Mouse (Mus musculus) left cerebral cortex, adult 2 months (tissue): ENCODE measurements around the gene Fpr1. TPM values are rescaled to one million over a fixed set of nuclear protein-coding genes. Genes with fewer than 3 reads are reported as not detected.
"Not testable (repeated sequence)": the region's sequence is repeated elsewhere in the genome, so short reads cannot be mapped to it uniquely, and the experiment has no call there.

ENCODE experiments used
- DNase-seq, 2 experiments: peaks; one replicate each; pipeline ENCODE4 v3.0.0; 2021 to 2022; ENCODE audit warnings: low spot score in 2 of 2, mixed read lengths in 1 of 2; ENCODE audit errors: extremely low spot score in 1 of 2
- H3K27ac ChIP-seq: fragments of 200-600 bp; 2 replicates; pipeline ENCODE4 v1.8.1; 2022
- H3K4me3 ChIP-seq: fragments of 200-600 bp; 2 replicates; pipeline ENCODE4 v1.8.1; 2022
- CTCF ChIP-seq: fragments of 200-600 bp; IDR thresholded peaks from 2 replicates; pipeline ENCODE4 v1.8.1; 2022; ENCODE audit warnings: antibody characterized with exemption, mild to moderate bottlenecking, moderate library complexity
- intact Hi-C: fragments of 180-260 bp; cut with DNase I; formaldehyde crosslinking; loops from one replicate; pipeline ENCODE4 v1.15.1; 2025
- total RNA-seq, 2 experiments: library from RNA; stranded (reverse); gene quantifications; 2 replicates each; pipeline ENCODE4 v1.2.3; 2021

Fpr1 gene
- total RNA-seq, 2 experiments from 2014 or later: not detected

DNA sequence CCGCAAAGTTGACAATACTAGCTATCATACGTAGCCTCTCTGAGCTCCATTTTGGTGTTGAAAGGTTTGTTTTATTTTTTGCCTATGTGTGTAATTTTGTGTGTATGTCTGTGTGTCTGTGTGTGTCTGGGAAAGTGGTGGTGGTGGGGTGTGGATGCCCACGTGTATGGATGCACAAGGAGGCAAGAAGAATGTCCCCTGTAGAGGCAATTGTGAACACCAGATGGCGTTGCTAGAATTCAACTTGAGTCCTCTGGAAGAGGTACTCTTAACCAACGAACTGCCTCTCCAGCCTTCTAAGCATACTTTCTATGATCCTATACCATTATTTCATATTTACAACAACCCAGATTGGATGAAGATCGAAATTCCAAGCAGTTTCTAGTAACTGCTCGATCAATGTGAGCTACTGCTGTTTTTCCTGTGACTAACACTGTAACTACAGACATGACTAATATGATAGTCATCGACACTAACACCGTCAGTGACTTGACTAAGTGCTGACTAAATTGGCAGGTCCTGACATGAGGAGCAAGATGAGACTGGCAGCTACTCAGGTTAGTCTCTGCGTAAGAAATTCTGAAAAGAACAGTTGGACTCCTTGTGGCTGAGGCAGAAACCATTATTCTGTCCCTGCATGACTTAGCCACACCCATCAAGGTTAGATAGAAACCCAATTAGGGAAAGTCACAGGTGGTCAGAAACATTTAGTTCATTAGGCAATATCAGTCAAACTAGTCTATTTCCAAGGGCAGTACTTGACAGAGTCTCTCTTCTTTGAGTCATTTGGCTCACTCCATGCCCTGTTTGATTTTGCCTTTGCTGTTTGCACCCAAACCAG is 38.3 kb downstream of the Fpr1 start:
- intact Hi-C loops: loop anchor here (5.0 kb wide), 1 partner anchor 52 kb away; no protein-coding TSS in a partner anchor
- TF ChIP-seq CTCF: peak; percentile 46
- Histone ChIP-seq H3K4me3 (no peak overlapping the region), H3K27ac (no peak overlapping the region)
- DNase-seq: no peak

DNA sequence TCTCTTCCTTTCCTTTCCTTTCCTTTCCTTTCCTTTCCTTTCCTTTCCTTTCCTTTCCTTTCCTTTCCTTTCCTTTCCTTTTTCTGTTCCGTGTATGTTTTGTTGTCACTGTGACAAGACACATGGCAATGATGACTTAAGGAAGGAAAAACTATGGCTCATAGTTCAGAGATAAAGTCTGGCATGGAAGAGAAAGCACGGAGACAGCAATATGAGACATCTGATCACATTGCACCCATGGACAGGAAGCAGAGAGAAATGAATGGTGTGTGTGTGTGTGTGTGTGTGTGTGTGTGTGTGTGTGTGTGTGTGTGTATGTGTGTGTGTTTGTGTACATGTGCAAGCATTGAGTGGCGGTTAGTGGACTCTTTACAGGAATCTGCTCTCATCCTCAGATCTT is 39.1 kb downstream of the Fpr1 start:
- not testable (repeated sequence) for H3K27ac ChIP-seq, H3K4me3 ChIP-seq, DNase-seq
- intact Hi-C loops: loop anchor here (5.0 kb wide), 1 partner anchor 53 kb away; no protein-coding TSS in a partner anchor

DNA sequence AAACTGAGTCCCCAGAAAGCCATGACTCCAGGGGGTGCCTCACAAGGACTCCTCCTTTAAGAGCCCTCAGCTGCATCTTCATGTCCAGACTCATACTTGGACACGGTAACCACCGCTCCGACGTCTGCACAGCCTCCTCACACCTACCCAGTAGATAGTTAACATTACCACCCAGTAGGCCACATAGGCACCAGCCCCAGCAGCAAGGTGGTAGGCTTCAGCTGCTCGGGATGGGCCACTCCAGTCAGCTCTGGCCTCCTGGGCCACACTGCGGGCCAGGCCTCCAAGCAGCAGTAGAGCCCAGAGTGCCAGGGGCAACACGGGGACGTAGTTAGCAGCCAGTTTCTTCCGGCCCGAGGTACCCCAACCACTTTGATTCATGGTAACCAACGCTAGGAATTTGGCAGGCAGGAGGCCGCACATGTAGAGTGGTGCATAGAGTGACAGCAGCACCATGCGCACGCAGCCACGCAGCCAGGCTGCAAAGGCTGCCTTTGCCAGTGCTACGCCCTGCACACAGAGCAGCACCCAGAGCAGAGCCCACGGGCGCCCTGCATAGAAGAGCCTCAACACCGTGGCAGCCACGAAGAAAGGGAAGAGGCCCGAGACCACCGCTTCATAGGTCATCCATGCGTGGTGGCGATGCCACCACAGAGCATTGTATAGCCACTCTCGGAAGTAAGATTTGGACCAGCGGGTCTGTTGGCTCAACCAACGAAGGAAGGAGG is 40.0 kb downstream of the Fpr1 start:
- no peak for TF ChIP-seq CTCF
- no peak for DNase-seq
- intact Hi-C loops: no loop called here

DNA sequence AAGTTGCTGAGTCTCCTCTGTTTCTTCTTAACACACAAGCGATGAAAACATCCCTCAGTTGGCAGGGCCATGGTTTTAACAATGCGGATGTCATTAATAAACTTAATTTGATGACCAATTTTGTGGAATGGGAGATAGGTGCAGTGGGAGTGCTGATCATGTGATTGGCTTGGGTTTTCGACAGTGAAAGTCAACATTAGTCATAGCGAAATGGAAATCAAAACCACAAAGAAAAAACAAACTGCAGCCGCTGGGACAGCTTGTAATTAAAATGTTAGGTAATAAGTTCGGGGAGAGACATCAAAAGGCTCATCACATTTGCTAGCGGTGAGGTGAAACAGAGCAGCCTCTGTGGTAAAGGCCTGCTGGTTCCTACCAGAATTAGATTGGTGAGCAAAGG is 42.9 kb downstream of the Fpr1 start:
- Histone ChIP-seq H3K4me3 (no peak overlapping the region), H3K27ac (no peak overlapping the region)
- intact Hi-C loops: no loop called here
- DNase-seq: no peak
- TF ChIP-seq CTCF: no peak

More for the DNA sequence above, 40.0 kb downstream of the Fpr1 start:
- no peak overlapping the region for H3K4me3 ChIP-seq
- no peak overlapping the region for H3K27ac ChIP-seq

DNA sequence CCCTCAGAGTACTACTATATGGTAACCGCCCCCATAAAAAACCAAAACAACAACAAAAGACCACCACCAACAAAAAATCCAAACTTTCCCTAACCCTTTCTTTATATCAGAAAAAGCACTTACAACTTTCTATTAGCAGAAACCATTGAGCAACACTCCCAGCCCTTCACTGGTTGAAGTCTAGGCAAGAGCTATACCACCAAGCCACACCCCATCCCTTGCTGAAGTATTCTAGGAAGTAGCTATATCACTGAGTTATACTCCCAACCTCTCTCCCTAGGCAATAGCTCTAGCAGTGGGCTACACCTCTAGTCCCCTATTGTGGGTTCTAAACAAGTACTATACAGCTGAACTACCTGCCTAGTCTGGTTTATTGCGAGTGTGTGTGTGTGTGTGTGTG is 44.5 kb downstream of the Fpr1 start:
- TF ChIP-seq CTCF: no peak
- DNase-seq: no peak
- intact Hi-C loops: no loop called here
- H3K4me3 ChIP-seq: no peak overlapping the region
- H3K27ac ChIP-seq: no peak overlapping the region

DNA sequence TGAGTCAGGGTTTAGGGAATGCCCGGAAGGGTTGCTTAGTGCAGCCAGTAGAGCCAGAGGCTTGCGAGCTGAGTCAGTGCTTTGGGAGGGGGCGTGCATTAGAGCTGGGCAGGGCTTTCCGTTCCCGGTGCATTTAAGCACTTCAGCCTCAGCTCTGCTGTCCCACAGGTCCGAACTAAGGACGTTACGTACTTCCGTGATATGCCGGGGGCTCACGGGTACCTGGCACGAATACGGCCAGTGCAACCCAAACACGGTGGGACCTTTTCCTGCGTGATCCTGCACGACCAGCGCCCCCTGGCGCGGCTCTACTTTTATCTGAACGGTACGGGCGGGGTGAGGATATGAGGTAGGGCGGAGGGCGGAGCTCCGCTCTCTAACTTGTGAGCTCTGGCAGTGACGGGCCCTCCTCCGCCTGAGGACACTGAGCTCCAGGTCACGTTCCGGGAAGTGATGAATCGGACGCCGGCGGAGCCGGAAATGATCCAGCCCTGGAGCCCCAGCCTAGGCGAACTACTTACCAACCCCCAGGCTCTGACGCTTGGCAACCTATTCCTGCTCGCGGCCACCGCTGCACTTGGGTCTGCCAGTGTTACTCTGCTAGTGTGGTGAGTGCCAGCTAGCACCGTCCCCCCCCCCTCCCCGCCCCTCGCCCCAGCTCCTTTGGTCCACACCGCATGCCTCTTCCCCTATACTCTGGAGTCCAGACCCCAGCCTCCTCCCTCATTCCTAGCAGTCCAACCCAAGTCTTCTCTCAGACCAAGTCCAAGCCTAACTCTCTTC is 45.6 kb downstream of the Fpr1 start:
- intact Hi-C loops: loop anchor here (1.0 kb wide), 3 partner anchors 10 to 214 kb away; no protein-coding TSS in a partner anchor
- peak overlapping the region; percentile 57 for H3K4me3 ChIP-seq
- H3K27ac ChIP-seq: peak overlapping the region; percentile 92
- DNase-seq: peak; percentile 92 to 95
- peak; percentile 82 for TF ChIP-seq CTCF

DNA sequence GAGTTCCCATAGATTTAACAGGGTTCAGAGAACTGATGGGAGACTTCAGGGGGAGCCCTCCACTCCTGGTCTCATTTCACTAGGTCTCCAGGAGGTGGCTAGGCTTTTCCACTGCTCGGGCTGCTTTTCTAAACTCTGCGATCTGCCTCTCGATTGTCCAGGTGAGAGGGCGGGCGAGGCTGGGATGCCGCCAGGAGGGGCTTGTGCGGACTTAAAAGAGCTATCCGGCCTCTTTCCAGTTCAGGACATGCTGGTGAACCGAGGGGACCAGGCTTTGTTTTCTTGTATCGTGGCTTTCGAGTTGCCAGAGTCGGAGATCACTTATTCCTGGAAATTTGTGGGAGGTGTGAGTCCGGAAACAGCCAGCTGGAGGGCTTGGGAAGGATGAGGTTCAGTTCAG is 46.3 kb downstream of the Fpr1 start:
- no peak for TF ChIP-seq CTCF
- intact Hi-C loops: loop anchor here (1.0 kb wide), 1 partner anchor 44 kb away; no protein-coding TSS in a partner anchor
- peak overlapping the region; percentile 57 for H3K4me3 ChIP-seq
- peak; percentile 37 to 44 for DNase-seq
- peak overlapping the region; percentile 92 for H3K27ac ChIP-seq

DNA sequence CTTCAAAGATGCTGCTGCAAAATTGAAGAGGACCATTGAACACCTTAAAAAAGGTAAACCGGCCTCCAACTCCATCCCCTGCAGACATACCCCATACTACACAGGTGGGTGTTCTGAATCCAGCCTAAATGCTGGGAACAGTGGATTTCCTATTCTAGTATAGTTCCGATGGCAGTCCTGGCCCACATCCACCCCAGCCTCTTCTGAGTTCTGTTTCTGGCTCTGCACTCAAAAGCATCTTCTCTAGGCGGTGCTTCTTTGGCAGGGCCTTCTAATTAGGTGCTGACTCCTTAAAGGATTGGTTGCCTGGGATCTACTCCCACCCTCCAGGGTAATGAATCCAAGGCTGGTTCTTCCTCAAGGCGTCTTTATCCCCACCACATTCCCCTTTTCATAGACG is 47.6 kb downstream of the Fpr1 start:
- intact Hi-C loops: no loop called here
- no peak for TF ChIP-seq CTCF
- DNase-seq: no peak
- Histone ChIP-seq H3K4me3 (no peak overlapping the region), H3K27ac (0 out of 2 replicates have a peak overlapping the region, but pooled peaks have one; percentile 3)

DNA sequence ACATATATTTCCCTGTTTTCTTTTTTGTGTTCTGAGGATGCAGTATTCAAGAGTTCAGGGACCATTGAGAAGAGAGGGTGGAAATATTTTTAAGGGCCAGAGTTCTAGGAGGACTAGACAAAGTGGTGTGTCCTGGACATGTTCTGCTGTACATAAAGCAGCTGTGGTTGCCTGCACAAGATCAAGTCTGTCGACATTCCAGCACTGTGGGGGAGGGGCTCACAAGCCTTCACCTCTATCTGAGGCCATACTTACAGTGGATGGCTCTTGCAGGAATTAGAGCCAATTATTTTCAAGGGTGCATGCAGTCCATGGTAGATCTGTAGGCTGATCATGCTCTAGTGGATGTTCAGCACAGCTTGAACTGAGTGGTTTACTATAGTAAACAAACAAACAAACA is 48.8 kb downstream of the Fpr1 start:
- intact Hi-C loops: no loop called here
- no peak for TF ChIP-seq CTCF
- DNase-seq: no peak
- Histone ChIP-seq H3K27ac (no peak overlapping the region), H3K4me3 (no peak overlapping the region)

DNA sequence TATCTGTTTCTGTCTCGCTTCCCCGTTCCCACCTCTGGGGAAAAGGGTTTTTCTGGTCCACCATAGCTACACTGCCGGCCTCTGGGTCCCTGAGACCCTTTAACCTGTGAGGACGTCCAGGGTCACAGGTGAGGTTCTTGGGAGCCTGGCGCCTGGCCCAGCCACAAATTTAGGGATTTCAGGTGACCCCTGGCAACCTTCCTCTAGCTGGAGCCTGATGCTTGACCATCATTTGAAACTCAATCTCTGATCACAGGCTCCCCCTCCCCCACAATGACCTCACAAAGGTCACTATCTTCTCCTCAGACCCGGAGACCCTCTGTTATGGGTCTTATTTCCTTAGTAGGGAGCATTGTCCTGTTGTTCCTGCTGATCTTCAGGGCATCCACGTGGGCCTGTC is 53.0 kb downstream of the Fpr1 start:
- H3K27ac ChIP-seq: peak overlapping the region; percentile 99; the same call in 1 of the 2 replicates
- TF ChIP-seq CTCF: no peak
- H3K4me3 ChIP-seq: no peak overlapping the region
- no peak for DNase-seq
- intact Hi-C loops: no loop called here

DNA sequence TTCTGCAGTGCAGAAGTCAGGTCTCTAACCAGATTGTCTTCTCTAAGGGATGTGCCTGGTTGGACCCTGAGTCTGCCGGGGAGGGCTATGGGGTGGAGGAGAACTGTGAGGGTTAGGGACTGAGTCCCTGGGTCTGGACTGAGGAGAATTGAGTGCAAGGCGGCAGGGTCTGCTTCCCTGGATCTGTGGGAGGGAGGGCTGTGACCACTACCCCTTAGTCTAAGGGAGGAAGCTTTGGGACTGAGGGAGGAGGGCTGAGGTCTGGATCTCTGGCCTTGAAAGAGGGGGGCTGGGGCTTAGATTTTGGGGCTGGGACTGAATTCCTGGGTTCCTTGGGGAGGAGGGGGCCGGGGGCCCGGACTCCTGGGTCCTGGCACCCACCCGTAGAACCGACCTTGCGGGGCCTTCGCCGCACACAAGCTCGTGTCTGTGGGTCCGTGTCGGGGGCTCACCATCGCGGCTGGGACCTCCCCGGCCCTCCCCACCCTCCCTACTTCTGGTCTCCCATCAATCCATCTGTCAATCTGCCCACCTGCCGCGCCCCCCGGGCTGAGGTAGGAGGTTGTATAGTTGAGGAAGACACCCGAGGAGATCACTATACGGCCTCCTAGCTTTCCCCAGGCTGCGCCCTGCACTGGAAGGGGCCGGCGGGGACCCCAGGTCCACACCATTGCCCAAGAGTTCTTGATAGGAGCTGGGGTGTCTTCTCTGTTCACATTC is 53.8 kb downstream of the Fpr1 start:
- Histone ChIP-seq H3K27ac (peak overlapping the region; percentile 99), H3K4me3 (peak overlapping the region; percentile 89)
- TF ChIP-seq CTCF: no peak
- DNase-seq: no peak
- intact Hi-C loops: loop anchor here (5.0 to 10.0 kb wide), 3 partner anchors 63 to 455 kb away; partner anchors contain the start of gene Riok2
